Mouse (Mus musculus): Measurements from ENCODE around the gene Catip.

DNA sequence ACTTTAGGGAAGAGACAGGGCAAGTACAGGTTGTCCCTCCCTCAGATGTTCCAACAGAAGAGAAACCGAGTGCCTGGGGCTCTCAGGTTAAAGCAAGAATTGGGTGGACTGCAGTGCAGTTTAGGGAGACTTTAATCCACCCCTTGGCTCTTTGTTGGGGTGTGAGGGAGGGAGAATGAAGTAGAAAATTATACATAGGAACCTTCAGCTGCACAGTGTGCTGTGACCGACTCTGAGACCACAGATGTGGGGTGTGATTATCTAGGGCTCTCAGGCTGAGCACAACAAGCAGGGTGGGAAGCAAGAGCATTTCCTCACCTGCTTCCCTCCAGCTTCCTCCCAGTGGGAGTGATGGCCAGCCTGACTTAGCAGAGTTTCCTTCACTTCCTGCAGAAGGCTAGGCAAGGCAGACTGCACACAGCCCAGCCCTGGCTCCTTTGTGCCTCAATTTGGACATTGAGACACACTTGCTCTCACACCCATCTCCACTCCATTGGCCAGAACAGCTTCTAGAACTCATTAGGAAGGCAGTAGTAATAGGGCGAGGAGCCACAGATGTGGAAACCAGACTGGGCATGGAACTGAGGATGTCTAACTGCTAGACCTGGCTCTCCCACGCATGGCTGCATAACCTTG is 30.7 kb upstream of the Catip start:
- peak; percentile 95 for TF ChIP-seq EP300 (IDR thresholded peaks at IDR 0.05; ENCODE audit: insufficient read depth, low read depth, low read length)
- TF ChIP-seq CTCF (IDR thresholded peaks at IDR 0.05) = no peak

Measured in heart, adult 2 months (tissue).